Mouse (Mus musculus) layer of hippocampus, adult 8-10 months (tissue): ENCODE data around the gene Olfr56. TPM values are rescaled to one million over a fixed set of nuclear protein-coding genes. Genes with fewer than 3 reads are reported as not detected.
"Not testable (repeated sequence)": the region's sequence is repeated elsewhere in the genome, so short reads cannot be mapped to it uniquely, and the experiment has no call there.

Experiments used
- DNase-seq, 2 experiments: peaks; one replicate each; pipeline ENCODE4 v3.0.0; 2022; ENCODE audit warnings: low spot score in 2 of 2
- total RNA-seq, 4 experiments: library from RNA; stranded (reverse); gene quantifications; 2 replicates each; pipeline ENCODE4 v1.2.4; 2022

Olfr56 gene
- total RNA-seq, 4 experiments from 2014 or later = not detected

DNA sequence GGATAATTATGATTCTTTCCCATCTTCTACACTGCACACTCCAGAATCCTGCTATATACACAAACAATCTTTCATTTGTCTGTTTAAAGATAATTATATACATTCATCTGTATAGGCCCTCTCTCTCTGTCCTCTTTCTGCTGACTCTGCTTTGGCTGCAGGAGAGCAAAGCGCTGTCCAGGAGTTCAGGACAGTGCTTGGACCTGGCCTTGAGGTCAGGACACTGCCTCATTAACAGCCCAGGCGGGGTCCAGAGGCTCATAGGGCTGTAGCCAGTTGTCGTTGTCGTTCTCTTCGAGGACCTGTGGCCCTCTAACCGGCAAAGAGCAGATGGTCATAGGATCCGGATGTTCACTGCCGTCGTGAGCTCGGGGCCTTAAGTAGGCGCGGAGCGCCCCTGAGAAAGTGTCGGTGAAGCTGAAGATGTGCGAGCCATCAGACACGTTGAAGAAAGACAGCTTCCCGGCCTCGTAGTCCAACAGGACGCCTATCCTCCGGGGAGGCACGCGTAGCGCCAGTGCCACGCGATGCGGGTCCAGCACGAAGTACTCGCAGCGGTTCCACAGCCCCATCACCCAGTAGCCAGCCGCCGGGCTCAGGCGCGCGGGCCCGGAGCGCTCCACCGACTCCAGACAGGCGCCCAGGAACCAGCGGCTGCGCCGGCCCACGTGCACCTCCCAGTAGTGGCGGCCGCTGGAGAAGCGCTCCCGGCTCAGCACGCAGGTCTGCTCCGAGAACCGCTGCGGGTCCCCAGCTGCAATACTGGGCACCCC, 190.3 kb downstream of the Olfr56 start:
- DNase-seq = no peak

DNA sequence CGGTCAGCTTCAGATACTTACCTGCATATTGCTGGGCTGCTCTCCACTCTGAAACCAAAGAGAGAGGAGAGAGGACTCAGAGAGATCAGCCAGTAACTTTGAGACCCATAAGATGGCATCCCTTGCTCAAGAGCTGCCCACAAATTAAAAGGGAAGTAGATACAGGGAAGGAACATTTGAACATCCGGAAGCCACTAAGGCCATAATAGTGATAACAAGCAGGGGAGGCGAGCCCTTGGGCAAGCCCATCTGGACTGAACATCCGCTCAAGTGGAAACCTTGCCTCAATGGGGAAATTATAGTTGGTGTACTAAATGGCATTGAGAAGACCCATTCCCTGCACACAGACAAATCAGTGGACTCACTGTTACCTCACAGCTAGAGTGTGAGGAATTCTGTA, 191.9 kb downstream of the Olfr56 start:
- DNase-seq = no peak

- DNase-seq = no peak
Observed at GRCm38 (mm10) chr11:49175345-49175744, 196.7 kb downstream of the Olfr56 start.

GRCm38 (mm10) chr11:49176047-49176779, 197.5 kb downstream of the Olfr56 start:
- DNase-seq = not testable (repeated sequence)

GRCm38 (mm10) chr11:49183172-49183571, 204.5 kb downstream of the Olfr56 start:
- no peak for DNase-seq

Other genes with a start within 250 kb of the Olfr56 start
- gene Rack1, start 178.6 kb upstream of the Olfr56 start, total RNA-seq = 100 to 1,000 TPM; 240 to 284 (median 258) TPM
- gene Trim41, start 161.5 kb upstream of the Olfr56 start, total RNA-seq = 10 to 100 TPM; 45.7 to 73.5 (median 57.9) TPM
- gene Trim7, start 152.7 kb upstream of the Olfr56 start, total RNA-seq = 1 to 10 TPM; 2.2 to 3.4 (median 3.1) TPM
- gene Gm12184, start 152.2 kb upstream of the Olfr56 start, total RNA-seq = 1 to 10 TPM in 2 of 4 experiments, under 1 TPM in 2; 0.40 to 3.0 (median 1.0) TPM
- 10 to 100 TPM in 2 of 4 experiments, 1 to 10 TPM in 2; 6.8 to 25.6 (median 12.4) TPM for gene Irgm1, start 107.2 kb upstream of the Olfr56 start, total RNA-seq
- 1 to 10 TPM in 1 of 4 experiments, under 1 TPM in 2, not detected in 1; 0.20 to 1.0 (median 0.29) TPM for gene Gm5431, start 76.7 kb upstream of the Olfr56 start, total RNA-seq
- gene Psme2b, start 32.7 kb upstream of the Olfr56 start, total RNA-seq = 1 to 10 TPM in 2 of 4 experiments, under 1 TPM in 1, not detected in 1; 0.56 to 3.8 (median 2.4) TPM
- gene 9930111J21Rik1, start 509 bp downstream of the Olfr56 start, total RNA-seq = 1 to 10 TPM in 3 of 4 experiments, under 1 TPM in 1; 0.95 to 3.3 (median 1.6) TPM
- 1 to 10 TPM in 1 of 4 experiments, under 1 TPM in 3; 0.16 to 1.1 (median 0.39) TPM for gene Gm12185, start 13.3 kb downstream of the Olfr56 start, total RNA-seq
- gene Tgtp1, start 15.3 kb downstream of the Olfr56 start, total RNA-seq = 1 to 10 TPM in 1 of 4 experiments, under 1 TPM in 3; 0.34 to 1.1 (median 0.48) TPM
- gene 9930111J21Rik2, start 72.4 kb downstream of the Olfr56 start, total RNA-seq = 1 to 10 TPM in 3 of 4 experiments, under 1 TPM in 1; 0.92 to 4.2 (median 2.6) TPM
- under 1 TPM in 2 of 4 experiments, not detected in 2; 0.16 to 0.71 TPM for gene Tgtp2, start 85.3 kb downstream of the Olfr56 start, total RNA-seq
- gene Ifi47, start 97.7 kb downstream of the Olfr56 start, total RNA-seq = 1 to 10 TPM in 2 of 4 experiments, under 1 TPM in 2; 0.89 to 1.4 (median 1.1) TPM
- not detected for gene Olfr1396, start 136.0 kb downstream of the Olfr56 start, total RNA-seq
- not detected for gene Olfr1395, start 163.4 kb downstream of the Olfr56 start, total RNA-seq
- not detected for gene Olfr1394, start 175.5 kb downstream of the Olfr56 start, total RNA-seq
- gene Btnl9, start 208.3 kb downstream of the Olfr56 start, total RNA-seq = not detected
- gene Zfp62, start 224.4 kb downstream of the Olfr56 start, total RNA-seq = 10 to 100 TPM; 42.5 to 60.7 (median 52.8) TPM